Mouse (Mus musculus) C2C12 (cell line): ENCODE results near the gene Sun3.

Experiments
- CEBPB ChIP-seq: IDR thresholded peaks from one replicate; pipeline ENCODE4 v1.6.1; 2011; ENCODE audit warnings: low read depth, mild to moderate bottlenecking, control low read depth, moderate library complexity
- CTCF ChIP-seq: IDR thresholded peaks from one replicate; pipeline ENCODE4 v1.5.1; 2011; ENCODE audit not compliant: control insufficient read depth, insufficient read depth, insufficient read length
- MAX ChIP-seq: IDR thresholded peaks from one replicate; pipeline ENCODE4 v1.6.1; 2011; ENCODE audit warnings: mild to moderate bottlenecking, control low read depth
- MYOG ChIP-seq: IDR thresholded peaks from one replicate; pipeline ENCODE4 v1.6.1; 2011; ENCODE audit not compliant: control insufficient read depth, insufficient read length; ENCODE audit errors: extremely low read depth
- USF1 ChIP-seq: IDR thresholded peaks from one replicate; pipeline ENCODE4 v1.6.1; 2011; ENCODE audit warnings: low read depth, mild to moderate bottlenecking, control low read depth, moderate library complexity

DNA sequence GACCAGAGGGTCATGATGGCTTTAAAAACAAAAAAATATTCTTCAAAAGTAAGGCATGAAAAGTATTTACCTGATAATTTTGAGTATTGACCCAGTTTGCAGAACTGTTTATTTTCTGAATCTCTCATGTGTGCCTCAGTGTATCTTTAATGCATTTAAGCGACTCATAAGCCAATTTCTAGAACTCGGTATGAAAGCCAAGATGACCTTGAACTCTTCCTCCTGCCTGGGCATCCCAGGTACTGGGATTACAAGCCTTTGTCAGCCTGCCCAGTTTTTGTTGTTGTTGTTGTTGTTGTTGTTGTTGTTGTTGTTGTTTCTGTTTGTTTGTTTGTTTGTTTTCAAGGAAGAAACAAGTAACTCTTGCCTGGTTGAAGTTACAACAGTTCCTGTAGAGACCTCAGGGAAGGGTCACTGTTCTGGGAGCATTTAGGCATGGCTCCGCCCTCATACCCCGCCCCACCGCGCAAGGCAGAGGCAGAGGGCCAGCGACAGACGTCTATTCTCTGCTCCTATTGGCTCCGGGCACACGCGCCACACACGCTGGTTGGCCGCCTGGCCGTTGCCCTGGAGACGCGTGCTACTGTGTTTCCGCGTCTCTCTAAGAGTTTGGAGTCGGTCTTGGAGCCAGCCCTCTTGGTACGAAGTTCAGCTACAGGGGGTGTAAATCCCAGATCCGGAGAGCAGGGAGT lies 634 bp downstream of the Sun3 start, which contains the start of gene Gm11992:
- TF ChIP-seq CTCF (no peak), USF1 (no peak), MYOG (no peak), CEBPB (no peak), MAX (peak; percentile 10)
